Mouse (Mus musculus) neural tube, embryonic 13.5 days (tissue): ENCODE data around the gene D5Ertd579e. TPM values are rescaled to one million over a fixed set of nuclear protein-coding genes. Genes with fewer than 3 reads are reported as not detected.

Experiments
- ATAC-seq: fragments of 200-750 bp; cut with Nextera tagmentation; 2 replicates; pipeline ENCODE4 v1.8.0; 2017; ENCODE audit warnings: low read depth, mild to moderate bottlenecking, moderate TSS enrichment, moderate library complexity
- H3K27ac ChIP-seq: fragments of 300-500 bp; sonication (generic); replicated peaks from 2 replicates; pipeline ENCODE4 v1.5.1; 2015; ENCODE audit warnings: moderate library complexity, mild to moderate bottlenecking, inconsistent platforms
- H3K27me3 ChIP-seq: fragments of 300-500 bp; sonication (generic); 2 replicates; pipeline ENCODE4 v1.6.1; 2015; ENCODE audit warnings: mild to moderate bottlenecking, inconsistent platforms
- H3K36me3 ChIP-seq: fragments of 300-500 bp; sonication (generic); 2 replicates; pipeline ENCODE4 v1.6.1; 2015; ENCODE audit warnings: mild to moderate bottlenecking, inconsistent platforms
- H3K4me1 ChIP-seq: fragments of 300-500 bp; sonication (generic); replicated peaks from 2 replicates; pipeline ENCODE4 v1.6.1; 2015; ENCODE audit warnings: inconsistent platforms
- H3K4me2 ChIP-seq: fragments of 300-500 bp; sonication (generic); 2 replicates; pipeline ENCODE4 v1.6.1; 2015; ENCODE audit warnings: inconsistent platforms, mild to moderate bottlenecking, moderate library complexity
- H3K4me3 ChIP-seq: fragments of 300-500 bp; sonication (generic); 2 replicates; pipeline ENCODE4 v1.5.1; 2015; ENCODE audit warnings: mild to moderate bottlenecking, inconsistent platforms
- H3K9ac ChIP-seq: fragments of 300-500 bp; sonication (generic); 2 replicates; pipeline ENCODE4 v1.6.1; 2015; ENCODE audit warnings: moderate library complexity, mild to moderate bottlenecking, inconsistent platforms
- H3K9me3 ChIP-seq: fragments of 300-500 bp; sonication (generic); 2 replicates; pipeline ENCODE4 v1.6.1; 2016; ENCODE audit warnings: inconsistent platforms
- WGBS: fragments of 180-500 bp; shearing (Covaris S2); methylation state at CpG from one replicate; pipeline ENCODE4 v1.1.7; 2015; 5-methylcytosine and 5-hydroxymethylcytosine counted together
- polyA plus RNA-seq: library from polyadenylated mRNA; unstranded; fragments of >200 nt; fragmentation: Nextera tagmentation; extraction: Ambion mirVana; gene quantifications from 2 replicates; pipeline ENCODE4 v1.2.1, GENCODE M21; 2015

Gene D5Ertd579e
- polyA plus RNA-seq, 1 experiment from 2014 or later, result 26.6 TPM

GRCm38 (mm10) chr5:36620409-36621057 is 75.3 kb downstream of the D5Ertd579e start:
- H3K27me3 ChIP-seq, result no peaks in the 10 kb centered on the region
- no peak overlapping the region for H3K9ac ChIP-seq
- peaks cover 38% of the 10 kb centered on the region for H3K36me3 ChIP-seq
- no peak overlapping the region for H3K27ac ChIP-seq
- no peak overlapping the region for H3K4me2 ChIP-seq
- 0 out of 2 replicates have a peak, but pooled peaks cover 3% of the 10 kb centered on the region for H3K4me1 ChIP-seq
- WGBS, result 88% methylated on average over 8 of the region's 8 CpGs
- no peaks in the 10 kb centered on the region for H3K9me3 ChIP-seq
- no peak overlapping the region for H3K4me3 ChIP-seq
- no peak for ATAC-seq

- Histone ChIP-seq H3K27me3 (no peaks in the 10 kb centered on the region), H3K4me1 (0 out of 2 replicates have a peak, but pooled peaks cover 3% of the 10 kb centered on the region), H3K36me3 (peaks cover 54% of the 10 kb centered on the region), H3K4me2 (no peak overlapping the region), H3K4me3 (no peak overlapping the region), H3K9ac (no peak overlapping the region), H3K9me3 (no peaks in the 10 kb centered on the region), H3K27ac (no peak overlapping the region)
- ATAC-seq, result no peak
- 91% methylated on average over 5 of the region's 5 CpGs for WGBS
Measured at GRCm38 (mm10) chr5:36618890-36619289, 76.9 kb downstream of the D5Ertd579e start.

DNA sequence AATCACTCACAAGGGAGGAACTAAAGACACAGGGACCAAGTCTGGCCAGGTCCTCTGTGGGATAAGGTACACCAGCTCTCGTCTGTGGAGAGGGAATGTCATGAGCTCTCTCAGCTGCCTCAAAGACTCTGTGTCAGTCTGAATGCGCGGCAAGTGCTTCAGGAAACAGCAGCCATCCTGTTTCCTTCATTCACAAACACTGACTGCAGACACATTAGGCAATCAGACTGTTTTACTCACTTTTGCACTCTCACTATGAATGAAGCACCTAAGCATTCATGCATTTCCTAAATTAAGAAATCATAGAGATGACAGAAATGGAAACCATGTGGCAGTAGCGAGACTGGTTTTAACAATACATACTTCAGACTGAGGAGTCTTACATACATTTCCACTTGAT is 77.5 kb downstream of the D5Ertd579e start:
- Histone ChIP-seq H3K4me2 (no peak overlapping the region), H3K27me3 (no peaks in the 10 kb centered on the region), H3K27ac (no peak overlapping the region), H3K9me3 (no peaks in the 10 kb centered on the region), H3K9ac (no peak overlapping the region), H3K36me3 (peaks cover 59% of the 10 kb centered on the region), H3K4me3 (no peak overlapping the region), H3K4me1 (0 out of 2 replicates have a peak, but pooled peaks cover 3% of the 10 kb centered on the region)
- WGBS, result 80% methylated on average over 4 of the region's 4 CpGs
- ATAC-seq, result no peak

- Histone ChIP-seq H3K4me3 (no peak overlapping the region), H3K4me2 (no peak overlapping the region), H3K4me1 (no peaks in the 10 kb centered on the region), H3K27me3 (no peaks in the 10 kb centered on the region), H3K27ac (no peak overlapping the region), H3K36me3 (peaks cover 87% of the 10 kb centered on the region), H3K9me3 (no peaks in the 10 kb centered on the region), H3K9ac (no peak overlapping the region)
- WGBS, result 80% methylated on average over 4 of the region's 4 CpGs
- no peak for ATAC-seq
Measured at GRCm38 (mm10) chr5:36614124-36614523, 81.7 kb downstream of the D5Ertd579e start.

DNA sequence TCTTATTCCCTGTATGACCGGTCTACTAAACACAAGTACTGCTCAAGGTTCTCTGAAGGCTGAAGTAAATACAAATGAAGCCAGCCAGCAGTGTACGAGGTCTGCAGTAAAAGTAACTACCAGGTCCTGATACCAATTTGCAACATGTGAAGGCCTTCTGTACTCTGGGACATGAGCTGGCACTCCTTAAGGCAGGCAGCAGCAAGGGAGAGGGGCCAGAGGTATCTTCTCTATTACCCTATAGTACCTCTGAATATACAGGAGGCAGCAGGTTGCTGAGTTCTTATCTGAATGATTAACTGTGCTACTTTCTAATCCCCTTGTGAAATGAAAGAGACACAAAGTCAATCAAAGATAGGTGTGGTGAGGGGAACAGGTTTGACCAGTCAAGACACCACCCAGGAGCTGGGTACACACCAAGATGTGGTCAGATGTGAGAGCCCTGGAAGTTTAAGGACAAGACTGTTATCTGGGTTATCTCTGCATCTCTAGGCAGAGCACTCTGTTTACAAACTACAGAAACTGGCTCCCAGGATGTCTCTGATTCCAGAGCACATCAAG is 86.8 kb downstream of the D5Ertd579e start:
- no peaks in the 10 kb centered on the region for H3K9me3 ChIP-seq
- WGBS, result 96% methylated on average over 2 of the region's 2 CpGs
- no peak overlapping the region for H3K4me3 ChIP-seq
- ATAC-seq, result no peak
- peaks cover 81% of the 10 kb centered on the region for H3K36me3 ChIP-seq
- no peak overlapping the region for H3K9ac ChIP-seq
- no peak overlapping the region for H3K4me2 ChIP-seq
- no peaks in the 10 kb centered on the region for H3K27me3 ChIP-seq
- H3K4me1 ChIP-seq, result no peaks in the 10 kb centered on the region
- no peak overlapping the region for H3K27ac ChIP-seq

GRCm38 (mm10) chr5:36603031-36603430 is 92.8 kb downstream of the D5Ertd579e start:
- peaks cover 91% of the 10 kb centered on the region for H3K36me3 ChIP-seq
- H3K9ac ChIP-seq, result no peak overlapping the region
- no peak overlapping the region for H3K27ac ChIP-seq
- WGBS, result 89% methylated on average over 5 of the region's 5 CpGs
- no peaks in the 10 kb centered on the region for H3K9me3 ChIP-seq
- H3K4me2 ChIP-seq, result no peak overlapping the region
- no peaks in the 10 kb centered on the region for H3K27me3 ChIP-seq
- no peak for ATAC-seq
- no peak overlapping the region for H3K4me3 ChIP-seq
- no peaks in the 10 kb centered on the region for H3K4me1 ChIP-seq

DNA sequence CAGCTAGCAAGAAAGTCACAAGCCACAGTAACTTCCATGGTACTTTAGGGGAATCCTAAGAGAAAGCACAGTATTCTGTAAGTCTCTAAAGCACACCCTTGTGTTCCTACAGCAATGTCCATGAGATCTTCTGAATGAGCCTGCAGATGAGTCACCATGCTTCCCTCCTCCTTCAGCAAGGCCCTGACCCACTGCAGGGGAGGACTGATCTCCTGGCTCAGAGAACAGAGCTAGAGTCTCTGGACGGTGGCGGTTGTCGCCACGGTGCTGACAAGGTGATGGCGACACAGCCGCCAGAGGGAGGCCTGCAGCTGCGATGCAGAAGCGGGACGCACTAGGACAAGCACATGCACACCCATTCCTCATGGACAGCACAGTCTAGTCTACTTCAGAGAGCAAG is 93.8 kb downstream of the D5Ertd579e start:
- H3K27me3 ChIP-seq, result no peaks in the 10 kb centered on the region
- H3K36me3 ChIP-seq, result peaks cover 83% of the 10 kb centered on the region
- H3K9me3 ChIP-seq, result no peaks in the 10 kb centered on the region
- WGBS, result 91% methylated on average over 9 of the region's 9 CpGs
- H3K4me2 ChIP-seq, result no peak overlapping the region
- no peak overlapping the region for H3K27ac ChIP-seq
- H3K4me3 ChIP-seq, result no peak overlapping the region
- H3K9ac ChIP-seq, result no peak overlapping the region
- H3K4me1 ChIP-seq, result no peaks in the 10 kb centered on the region
- ATAC-seq, result no peak

GRCm38 (mm10) chr5:36601492-36601891 is 94.3 kb downstream of the D5Ertd579e start:
- H3K9ac ChIP-seq, result no peak overlapping the region
- H3K4me3 ChIP-seq, result no peak overlapping the region
- no peak overlapping the region for H3K27ac ChIP-seq
- H3K27me3 ChIP-seq, result no peaks in the 10 kb centered on the region
- no peaks in the 10 kb centered on the region for H3K4me1 ChIP-seq
- peaks cover 77% of the 10 kb centered on the region for H3K36me3 ChIP-seq
- H3K9me3 ChIP-seq, result no peaks in the 10 kb centered on the region
- 96% methylated on average over 7 of the region's 7 CpGs for WGBS
- ATAC-seq, result no peak
- H3K4me2 ChIP-seq, result no peak overlapping the region

- Histone ChIP-seq H3K27me3 (no peaks in the 10 kb centered on the region), H3K27ac (no peak overlapping the region), H3K4me2 (no peak overlapping the region), H3K36me3 (peaks cover 51% of the 10 kb centered on the region), H3K9ac (no peak overlapping the region), H3K4me1 (no peaks in the 10 kb centered on the region), H3K9me3 (no peaks in the 10 kb centered on the region), H3K4me3 (no peak overlapping the region)
- no peak for ATAC-seq
- 96% methylated on average over 1 of the region's 1 CpGs for WGBS
Measured at GRCm38 (mm10) chr5:36598883-36599282, 96.9 kb downstream of the D5Ertd579e start.

DNA sequence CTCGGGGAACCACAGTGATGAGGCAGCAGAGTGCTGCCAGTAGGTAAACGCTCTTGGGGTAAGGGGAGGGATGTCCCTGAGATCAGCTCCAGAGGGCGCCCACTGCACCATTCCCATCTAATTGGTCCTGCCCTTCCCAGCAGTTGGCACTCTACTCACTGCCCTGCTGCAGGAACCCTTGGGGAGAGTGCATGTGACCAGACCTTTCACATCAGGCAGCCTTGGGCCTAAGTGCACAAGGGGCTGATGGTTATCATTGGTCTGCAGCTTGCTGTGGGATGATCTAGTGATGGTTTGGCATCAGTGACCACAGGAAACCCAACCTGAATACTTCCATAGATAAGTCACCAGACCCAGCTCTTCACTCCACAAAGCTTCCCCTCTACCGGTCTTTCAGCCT is 98.2 kb downstream of the D5Ertd579e start:
- no peak overlapping the region for H3K27ac ChIP-seq
- H3K4me2 ChIP-seq, result no peak overlapping the region
- no peaks in the 10 kb centered on the region for H3K27me3 ChIP-seq
- H3K4me1 ChIP-seq, result no peaks in the 10 kb centered on the region
- no peak overlapping the region for H3K9ac ChIP-seq
- no peak for ATAC-seq
- 37% methylated on average over 4 of the region's 4 CpGs for WGBS
- peaks cover 40% of the 10 kb centered on the region for H3K36me3 ChIP-seq
- no peaks in the 10 kb centered on the region for H3K9me3 ChIP-seq
- H3K4me3 ChIP-seq, result no peak overlapping the region

DNA sequence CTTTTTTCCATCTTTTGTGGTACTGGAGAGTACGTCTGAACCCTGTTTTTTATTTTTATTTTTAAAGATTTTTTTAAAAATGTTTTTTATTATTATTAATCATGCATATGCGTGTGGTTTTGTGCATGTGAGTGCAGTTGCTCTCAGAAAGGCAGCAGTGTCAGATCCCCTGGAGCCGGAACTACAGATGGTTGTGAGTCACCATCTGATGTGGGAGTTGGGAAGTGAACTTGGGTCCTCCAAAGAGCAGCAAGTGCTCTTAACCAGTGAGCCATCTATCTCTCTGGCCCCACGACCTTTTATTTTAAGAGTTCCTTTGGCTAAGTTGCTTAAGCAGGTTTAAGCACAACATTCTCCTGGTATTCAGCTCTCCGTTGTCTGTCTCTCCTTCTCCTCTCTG is 99.6 kb downstream of the D5Ertd579e start:
- no peaks in the 10 kb centered on the region for H3K9me3 ChIP-seq
- H3K4me3 ChIP-seq, result no peak overlapping the region
- peaks cover 26% of the 10 kb centered on the region for H3K36me3 ChIP-seq
- no peak overlapping the region for H3K9ac ChIP-seq
- H3K4me1 ChIP-seq, result no peaks in the 10 kb centered on the region
- H3K27me3 ChIP-seq, result no peaks in the 10 kb centered on the region
- no peak overlapping the region for H3K27ac ChIP-seq
- H3K4me2 ChIP-seq, result no peak overlapping the region
- no peak for ATAC-seq
- 76% methylated on average over 5 of the region's 5 CpGs for WGBS

DNA sequence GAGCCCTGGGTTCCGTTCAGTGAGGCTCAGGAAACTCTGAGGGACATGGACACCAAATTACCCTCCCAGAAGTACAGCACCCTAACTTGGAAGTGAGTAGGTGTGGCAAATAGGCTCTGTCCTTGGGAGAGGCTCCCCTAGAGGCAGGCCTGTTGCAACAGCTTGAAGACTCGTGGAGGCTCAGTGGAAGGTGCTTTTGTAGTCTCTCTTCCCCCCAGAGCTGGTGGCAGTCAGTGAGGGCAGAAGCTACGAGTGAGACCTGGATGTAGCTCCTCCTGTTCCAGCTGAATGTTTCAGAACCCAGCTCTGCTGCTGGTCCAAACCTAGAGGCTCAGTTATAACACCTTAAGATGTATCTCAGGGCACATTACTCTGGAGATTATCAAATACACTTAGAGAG is 100.7 kb downstream of the D5Ertd579e start:
- no peak for ATAC-seq
- WGBS, result 32% methylated on average over 3 of the region's 3 CpGs
- peaks cover 17% of the 10 kb centered on the region for H3K36me3 ChIP-seq
- no peak overlapping the region for H3K9ac ChIP-seq
- no peaks in the 10 kb centered on the region for H3K9me3 ChIP-seq
- H3K4me3 ChIP-seq, result no peak overlapping the region
- H3K27me3 ChIP-seq, result no peaks in the 10 kb centered on the region
- H3K27ac ChIP-seq, result no peak overlapping the region
- H3K4me1 ChIP-seq, result no peaks in the 10 kb centered on the region
- H3K4me2 ChIP-seq, result no peak overlapping the region

DNA sequence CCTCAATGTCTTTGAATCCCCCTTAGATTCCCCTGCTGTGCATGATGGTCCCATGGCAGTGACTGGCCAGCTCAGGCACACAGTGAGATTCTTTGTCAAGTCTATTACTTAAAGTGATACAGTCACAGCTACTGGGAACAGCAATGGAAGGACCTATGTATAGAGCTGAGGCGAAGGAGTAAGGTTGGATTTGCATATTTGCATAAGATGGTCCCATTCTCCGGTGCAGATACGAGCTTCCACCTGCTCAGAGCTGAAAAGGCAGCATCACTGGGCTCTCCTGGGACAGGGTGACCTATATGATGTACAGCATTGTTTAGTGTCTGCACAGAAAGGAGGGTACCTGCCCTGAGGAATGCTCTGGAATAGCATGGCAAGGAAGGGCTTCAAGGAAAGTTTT is 101.5 kb downstream of the D5Ertd579e start:
- no peak overlapping the region for H3K4me2 ChIP-seq
- no peaks in the 10 kb centered on the region for H3K4me1 ChIP-seq
- no peaks in the 10 kb centered on the region for H3K9me3 ChIP-seq
- H3K36me3 ChIP-seq, result peaks cover 9% of the 10 kb centered on the region
- no peaks in the 10 kb centered on the region for H3K27me3 ChIP-seq
- no peak for ATAC-seq
- H3K9ac ChIP-seq, result no peak overlapping the region
- 84% methylated on average over 3 of the region's 3 CpGs for WGBS
- no peak overlapping the region for H3K4me3 ChIP-seq
- no peak overlapping the region for H3K27ac ChIP-seq
